Mouse (Mus musculus): Measurements from ENCODE around the gene Ofd1. TPM values are rescaled to one million over a fixed set of nuclear protein-coding genes. Genes with fewer than 3 reads are reported as not detected.

Ofd1 gene
- polyA plus RNA-seq, 1 experiment from 2014 or later, result 17.9 TPM

DNA sequence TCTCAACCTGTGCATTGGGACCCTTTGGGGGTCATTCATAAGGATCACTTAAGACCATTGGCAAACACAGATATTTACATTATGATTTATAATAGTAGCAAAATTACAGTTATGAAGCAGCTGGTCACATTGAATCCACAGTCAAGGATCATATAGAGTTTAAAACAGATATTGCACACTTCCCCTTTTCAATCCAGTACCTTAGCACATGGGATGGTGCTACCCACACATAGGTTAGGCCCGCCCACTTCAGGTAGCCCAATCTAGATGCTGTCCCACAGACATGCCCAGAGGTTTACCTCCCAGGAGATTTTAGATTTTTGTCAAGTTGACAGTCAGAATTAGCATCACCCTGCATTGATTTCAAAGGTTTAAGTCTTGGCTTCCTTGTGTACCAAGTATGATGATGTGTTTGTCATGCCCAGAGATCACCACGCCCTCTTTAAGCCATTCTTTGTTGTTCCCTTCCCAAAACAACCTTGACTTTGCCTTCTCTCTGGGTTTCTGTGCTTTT lies 80.5 kb downstream of the Ofd1 start:
- H3K27me3 ChIP-seq, result peaks cover 7% of the 10 kb centered on the region
- DNase-seq (ENCODE audit: low read depth, low spot score), result no peak
- in situ Hi-C loops (cut with MboI; ENCODE audit: low pct_unique_long_range_greater_than_20kb), result loop anchor here (5.0 to 25.0 kb wide), 3 partner anchors 193 to 1823 kb away; no protein-coding TSS in a partner anchor
- TF ChIP-seq CTCF (IDR thresholded peaks at IDR 0.05), result no peak
- no peak for ATAC-seq
- POLR2A ChIA-PET, result no interaction called here
- CTCF ChIA-PET, result no interaction called here

- ChIA-PET CTCF (no interaction called here), POLR2A (no interaction called here)
- TF ChIP-seq CTCF (IDR thresholded peaks at IDR 0.05), result no peak
- in situ Hi-C loops (cut with MboI; ENCODE audit: low pct_unique_long_range_greater_than_20kb), result loop anchor here (5.0 to 25.0 kb wide), 2 partner anchors 192 to 1822 kb away; no protein-coding TSS in a partner anchor
- no peak for ATAC-seq
- DNase-seq (ENCODE audit: low read depth, low spot score), result no peak
- peaks cover under 1% of the 10 kb centered on the region for H3K27me3 ChIP-seq
Observed at GRCm38 (mm10) chrX:166358955-166359354, 81.5 kb downstream of the Ofd1 start.

- no peak for TF ChIP-seq CTCF (IDR thresholded peaks at IDR 0.05)
- POLR2A ChIA-PET, result no interaction called here
Observed at GRCm38 (mm10) chrX:166356276-166356675, 84.2 kb downstream of the Ofd1 start.

GRCm38 (mm10) chrX:166354913-166355312 lies 85.6 kb downstream of the Ofd1 start:
- DNase-seq (ENCODE audit: low read depth, low spot score), result no peak
- peaks cover 5% of the 10 kb centered on the region for H3K27me3 ChIP-seq
- in situ Hi-C loops (cut with MboI; ENCODE audit: low pct_unique_long_range_greater_than_20kb), result loop anchor here (5.0 to 25.0 kb wide), 2 partner anchors 188 to 1818 kb away; no protein-coding TSS in a partner anchor
- no peak for ATAC-seq
- ChIA-PET POLR2A (interaction anchor here (0.9 kb wide), 1 partner anchor 184 kb away, joined by 3 read pairs; no protein-coding TSS in a partner anchor), CTCF (interaction anchor here (1.1 kb wide), 1 partner anchor 119 kb away, joined by 3 read pairs; no protein-coding TSS in a partner anchor)
- TF ChIP-seq CTCF (IDR thresholded peaks at IDR 0.05), result no peak

More at GRCm38 (mm10) chrX:166356276-166356675, 84.2 kb downstream of the Ofd1 start:
- H3K27me3 ChIP-seq, result peaks cover 5% of the 10 kb centered on the region
- in situ Hi-C loops (cut with MboI; ENCODE audit: low pct_unique_long_range_greater_than_20kb), result loop anchor here (5.0 to 25.0 kb wide), 2 partner anchors 189 to 1819 kb away; no protein-coding TSS in a partner anchor
- CTCF ChIA-PET, result no interaction called here
- ATAC-seq, result no peak
- DNase-seq (ENCODE audit: low read depth, low spot score), result no peak

- CTCF ChIA-PET, result interaction anchor here (1.1 to 1.3 kb wide), 2 partner anchors 117 to 185 kb away, joined by 3 read pairs; no protein-coding TSS in a partner anchor
- TF ChIP-seq CTCF (IDR thresholded peaks at IDR 0.05), result no peak
- POLR2A ChIA-PET, result no interaction called here
- no peak for ATAC-seq
- peaks cover 5% of the 10 kb centered on the region for H3K27me3 ChIP-seq
- in situ Hi-C loops (cut with MboI; ENCODE audit: low pct_unique_long_range_greater_than_20kb), result loop anchor here (25.0 kb wide), 1 partner anchor 1816 kb away; no protein-coding TSS in a partner anchor
- no peak for DNase-seq (ENCODE audit: low read depth, low spot score)
Observed at GRCm38 (mm10) chrX:166353412-166353811, 87.1 kb downstream of the Ofd1 start.

GRCm38 (mm10) chrX:166351790-166352189 lies 88.7 kb downstream of the Ofd1 start:
- CTCF ChIA-PET, result interaction anchor here (0.7 to 2.5 kb wide), 7 partner anchors 14 to 878 kb away, joined by 3 to 9 read pairs (median 3); no protein-coding TSS in a partner anchor
- ATAC-seq, result peak; percentile 44
- POLR2A ChIA-PET, result no interaction called here
- DNase-seq (ENCODE audit: low read depth, low spot score), result no peak
- peaks cover 5% of the 10 kb centered on the region for H3K27me3 ChIP-seq
- in situ Hi-C loops (cut with MboI; ENCODE audit: low pct_unique_long_range_greater_than_20kb), result loop anchor here (25.0 kb wide), 1 partner anchor 1814 kb away; no protein-coding TSS in a partner anchor
- TF ChIP-seq CTCF (IDR thresholded peaks at IDR 0.05), result peak; percentile 84

- CTCF ChIA-PET, result no interaction called here
- in situ Hi-C loops (cut with MboI; ENCODE audit: low pct_unique_long_range_greater_than_20kb), result no loop called here
Observed at GRCm38 (mm10) chrX:166348634-166349033, 91.9 kb downstream of the Ofd1 start.

GRCm38 (mm10) chrX:166348086-166348485 lies 92.4 kb downstream of the Ofd1 start:
- no peak for DNase-seq (ENCODE audit: low read depth, low spot score)
- peaks cover 19% of the 10 kb centered on the region for H3K27me3 ChIP-seq
- ATAC-seq, result no peak
- ChIA-PET POLR2A (interaction anchor here (0.8 kb wide), 1 partner anchor 54 kb away, joined by 3 read pairs; no protein-coding TSS in a partner anchor), CTCF (no interaction called here)
- TF ChIP-seq CTCF (IDR thresholded peaks at IDR 0.05), result no peak
- in situ Hi-C loops (cut with MboI; ENCODE audit: low pct_unique_long_range_greater_than_20kb), result no loop called here

More at GRCm38 (mm10) chrX:166348634-166349033, 91.9 kb downstream of the Ofd1 start:
- POLR2A ChIA-PET, result no interaction called here
- ATAC-seq, result no peak
- peaks cover 19% of the 10 kb centered on the region for H3K27me3 ChIP-seq
- no peak for DNase-seq (ENCODE audit: low read depth, low spot score)
- TF ChIP-seq CTCF (IDR thresholded peaks at IDR 0.05), result no peak

GRCm38 (mm10) chrX:166344228-166345015 lies 96.1 kb downstream of the Ofd1 start:
- DNase-seq (ENCODE audit: low read depth, low spot score), result no peak
- no peak for ATAC-seq
- POLR2A ChIA-PET, result no interaction called here

DNA sequence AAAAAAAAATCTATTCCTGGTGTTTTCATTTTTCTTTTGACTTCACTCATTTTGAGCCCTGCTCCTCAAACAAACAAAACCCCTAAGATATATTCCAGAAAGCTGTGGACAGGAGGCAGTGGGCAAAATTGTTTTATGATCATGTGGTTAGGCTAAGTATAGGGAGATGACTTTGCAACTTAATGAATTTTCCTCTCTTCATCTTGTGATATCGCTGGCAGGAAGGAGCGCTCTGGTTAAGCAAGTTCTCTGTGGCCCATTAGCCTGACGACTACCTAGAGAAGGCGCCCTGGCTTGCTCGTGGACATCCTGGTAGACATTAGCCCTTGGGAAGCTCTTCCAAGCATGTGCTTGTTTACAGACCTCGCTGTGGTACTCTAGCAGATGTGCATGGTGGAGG lies 98.7 kb downstream of the Ofd1 start:
- POLR2A ChIA-PET, result interaction anchor here (0.6 kb wide), 1 partner anchor 19 kb away, joined by 4 read pairs; no protein-coding TSS in a partner anchor
- DNase-seq (ENCODE audit: low read depth, low spot score) (no peak), ATAC-seq (no peak)
- H3K27me3 ChIP-seq, result peaks cover 14% of the 10 kb centered on the region
- no peak for TF ChIP-seq CTCF (IDR thresholded peaks at IDR 0.05)
- CTCF ChIA-PET, result no interaction called here
- in situ Hi-C loops (cut with MboI; ENCODE audit: low pct_unique_long_range_greater_than_20kb), result no loop called here

More at GRCm38 (mm10) chrX:166344228-166345015, 96.1 kb downstream of the Ofd1 start:
- CTCF ChIA-PET, result interaction anchor here (1.1 kb wide), 1 partner anchor 14 kb away, joined by 3 read pairs; no protein-coding TSS in a partner anchor
- in situ Hi-C loops (cut with MboI; ENCODE audit: low pct_unique_long_range_greater_than_20kb), result no loop called here
- TF ChIP-seq CTCF (IDR thresholded peaks at IDR 0.05), result no peak
- H3K27me3 ChIP-seq, result peaks cover 14% of the 10 kb centered on the region

Other genes with a start within 250 kb of the Ofd1 start
- gene Gpm6b, start 201.8 kb downstream of the Ofd1 start, polyA plus RNA-seq (2021), result 5.2 TPM
- 14.4 TPM for gene Trappc2, start 130 bp downstream of the Ofd1 start, polyA plus RNA-seq (2021)
- 36.6 TPM for gene Rab9, start 39.2 kb upstream of the Ofd1 start, polyA plus RNA-seq (2021)
- 2.7 TPM for gene Tceanc, start 77.9 kb upstream of the Ofd1 start, polyA plus RNA-seq (2021)
- gene Egfl6, start 145.0 kb upstream of the Ofd1 start, polyA plus RNA-seq (2021), result not detected

All from Patski (cell line).